Mouse (Mus musculus) heart, postnatal 0 days (tissue): ENCODE results near the gene Erlec1.

ENCODE experiments used
- CTCF ChIP-seq: IDR thresholded peaks from 2 replicates; pipeline ENCODE4 v1.5.1; 2016; ENCODE audit warnings: antibody characterized with exemption, control low read depth, low read depth
- EP300 ChIP-seq: IDR thresholded peaks from 2 replicates; pipeline ENCODE4 v1.6.1; 2016; ENCODE audit warnings: antibody characterized with exemption, low read depth

GRCm38 (mm10) chr11:30928498-30928897, 25.6 kb downstream of the Erlec1 start:
- TF ChIP-seq CTCF (no peak), EP300 (no peak)
